Mouse (Mus musculus) heart, embryonic 11.5 days (tissue): ENCODE data around the gene Sec14l1. TPM values are rescaled to one million over a fixed set of nuclear protein-coding genes. Genes with fewer than 3 reads are reported as not detected.

Experiments used
- ATAC-seq: fragments of 200-750 bp; cut with Nextera tagmentation; replicated peaks from 2 replicates; pipeline ENCODE4 v1.8.0; 2017; ENCODE audit warnings: moderate library complexity; ENCODE audit not compliant: insufficient number of reproducible peaks, low FRiP score, low TSS enrichment
- H3K27ac ChIP-seq: fragments of 300-500 bp; sonication (generic); 2 replicates; pipeline ENCODE4 v1.5.1; 2014; ENCODE audit warnings: mild to moderate bottlenecking, low read depth, low read length
- H3K27me3 ChIP-seq: fragments of 300-500 bp; sonication (generic); 2 replicates; pipeline ENCODE4 v1.6.1; 2014; ENCODE audit warnings: mild to moderate bottlenecking, low read length, mixed read lengths; ENCODE audit not compliant: control insufficient read depth, insufficient read depth
- H3K36me3 ChIP-seq: fragments of 300-500 bp; sonication (generic); 2 replicates; pipeline ENCODE4 v1.6.1; 2014; ENCODE audit warnings: mild to moderate bottlenecking, low read length, moderate library complexity, mixed read lengths; ENCODE audit not compliant: control insufficient read depth, insufficient read depth
- H3K4me1 ChIP-seq: fragments of 300-500 bp; sonication (generic); 2 replicates; pipeline ENCODE4 v1.6.1; 2014; ENCODE audit warnings: low read length; ENCODE audit not compliant: control insufficient read depth, insufficient read depth
- H3K4me2 ChIP-seq: fragments of 300-500 bp; sonication (generic); 2 replicates; pipeline ENCODE4 v1.6.1; 2014; ENCODE audit warnings: mild to moderate bottlenecking, moderate library complexity
- H3K4me3 ChIP-seq: fragments of 300-500 bp; sonication (generic); 2 replicates; pipeline ENCODE4 v1.5.1; 2014; ENCODE audit warnings: low read depth, low read length
- H3K9ac ChIP-seq: fragments of 300-500 bp; sonication (generic); 2 replicates; pipeline ENCODE4 v1.6.1; 2014; ENCODE audit warnings: mild to moderate bottlenecking, low read depth, low read length, moderate library complexity
- H3K9me3 ChIP-seq: fragments of 300-500 bp; sonication (generic); replicated peaks from 2 replicates; pipeline ENCODE4 v1.6.1; 2016; ENCODE audit warnings: low read length; ENCODE audit not compliant: control insufficient read depth
- WGBS: fragments of 180-500 bp; shearing (Covaris S2); extraction: QIAGEN DNeasy Blood & Tissue Kit; methylation state at CpG from one replicate; pipeline ENCODE4 v1.1.7; 2014; ENCODE audit not compliant: insufficient replicate concordance; 5-methylcytosine and 5-hydroxymethylcytosine counted together
- polyA plus RNA-seq: library from polyadenylated mRNA; unstranded; fragments of >200 nt; fragmentation: Nextera tagmentation; extraction: Ambion mirVana; gene quantifications from 2 replicates; pipeline ENCODE4 v1.2.1, GENCODE M21; 2014

The Sec14l1 gene
- polyA plus RNA-seq, 1 experiment from 2014 or later, result 32.6 TPM

DNA sequence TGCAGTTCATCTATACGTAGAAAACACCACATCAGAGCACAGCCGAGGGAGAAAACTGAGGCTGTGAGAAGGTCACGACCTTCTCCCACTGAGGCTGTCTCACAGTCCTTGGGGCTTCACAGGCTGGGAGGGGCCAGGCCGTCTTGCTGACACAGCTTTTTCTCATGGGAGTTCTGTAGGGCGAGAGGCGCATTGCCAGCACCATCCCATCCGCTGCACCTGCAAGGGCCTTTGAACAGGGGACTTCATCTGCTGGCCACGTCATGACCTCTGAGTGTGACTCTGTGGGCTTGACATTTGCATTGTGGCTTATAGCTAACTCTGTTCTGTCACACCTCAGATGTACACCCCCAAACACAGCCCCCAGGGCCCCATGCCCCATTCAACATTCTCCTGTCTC lies 22.3 kb upstream of the Sec14l1 start:
- ATAC-seq, result no peak

DNA sequence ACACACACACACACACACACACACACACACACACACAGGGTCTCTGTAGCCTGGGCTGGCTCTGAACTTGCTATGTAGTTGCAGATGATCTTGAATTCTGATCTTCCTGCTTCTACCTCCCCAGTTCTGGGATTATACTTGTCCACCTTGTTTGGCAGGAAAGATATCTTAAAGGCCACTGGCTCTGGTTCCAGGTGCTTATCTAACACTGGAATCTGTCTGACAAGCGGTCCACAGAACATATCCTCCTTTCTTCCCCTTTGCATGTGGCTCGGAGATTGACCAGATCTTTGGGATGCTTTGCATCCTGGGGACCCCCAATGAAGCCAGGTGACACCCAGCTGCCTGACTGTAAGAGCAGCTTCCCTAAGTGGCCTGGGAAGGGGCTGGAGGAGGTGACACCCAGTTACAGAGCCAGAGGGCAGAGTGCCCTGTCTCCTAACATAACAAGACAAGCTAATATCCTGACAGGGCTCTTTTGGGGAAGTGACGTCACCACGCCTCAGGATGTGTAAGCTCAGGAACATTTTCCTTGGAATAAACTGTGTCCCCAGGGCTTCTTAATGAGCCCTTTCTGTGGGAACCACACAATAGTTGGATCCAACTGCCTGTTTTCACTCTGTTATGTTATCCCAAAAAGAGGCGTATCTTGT lies 20.9 kb upstream of the Sec14l1 start:
- Histone ChIP-seq H3K4me2 (no peak overlapping the region), H3K4me1 (peaks cover 50% of the 10 kb centered on the region), H3K9ac (no peak overlapping the region), H3K36me3 (no peaks in the 10 kb centered on the region), H3K27ac (no peak overlapping the region), H3K4me3 (no peak overlapping the region), H3K9me3 (no peaks in the 10 kb centered on the region), H3K27me3 (no peaks in the 10 kb centered on the region)
- ATAC-seq, result no peak
- WGBS, result 54% methylated on average over 5 of the region's 5 CpGs

More for the DNA sequence above, 22.3 kb upstream of the Sec14l1 start:
- Histone ChIP-seq H3K9me3 (no peaks in the 10 kb centered on the region), H3K4me2 (no peak overlapping the region), H3K36me3 (no peaks in the 10 kb centered on the region), H3K4me1 (peaks cover 46% of the 10 kb centered on the region), H3K4me3 (no peak overlapping the region), H3K9ac (0 out of 2 replicates have a peak overlapping the region, but pooled peaks have one; percentile 28), H3K27ac (no peak overlapping the region), H3K27me3 (no peaks in the 10 kb centered on the region)
- whole genome bisulfite sequencing, result 30% methylated on average over 8 of the region's 8 CpGs

DNA sequence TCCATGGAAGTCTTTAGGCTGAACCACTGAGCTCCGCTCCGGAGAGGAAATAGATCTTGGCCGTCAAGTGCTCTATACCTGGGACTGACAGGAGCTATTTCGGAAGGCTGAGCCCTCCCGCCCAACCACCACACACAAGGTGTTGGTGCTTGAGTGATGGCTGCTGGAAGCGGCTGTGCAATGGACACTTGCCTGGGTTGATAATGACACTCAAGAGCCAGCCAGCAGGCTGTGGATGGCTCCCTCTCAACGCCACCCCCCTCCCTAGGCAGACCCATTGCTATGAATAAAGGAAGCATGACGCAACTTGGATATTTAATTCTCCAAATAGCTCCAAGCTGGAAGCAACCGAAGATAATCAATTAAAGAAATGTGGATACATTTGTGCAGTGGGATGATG lies 20.3 kb upstream of the Sec14l1 start:
- no peak for ATAC-seq
- no peaks in the 10 kb centered on the region for H3K9me3 ChIP-seq
- H3K36me3 ChIP-seq, result no peaks in the 10 kb centered on the region
- H3K4me3 ChIP-seq, result no peak overlapping the region
- no peak overlapping the region for H3K27ac ChIP-seq
- H3K27me3 ChIP-seq, result no peaks in the 10 kb centered on the region
- no peak overlapping the region for H3K9ac ChIP-seq
- 57% methylated on average over 9 of the region's 9 CpGs for WGBS
- no peak overlapping the region for H3K4me2 ChIP-seq
- peaks cover 48% of the 10 kb centered on the region for H3K4me1 ChIP-seq

DNA sequence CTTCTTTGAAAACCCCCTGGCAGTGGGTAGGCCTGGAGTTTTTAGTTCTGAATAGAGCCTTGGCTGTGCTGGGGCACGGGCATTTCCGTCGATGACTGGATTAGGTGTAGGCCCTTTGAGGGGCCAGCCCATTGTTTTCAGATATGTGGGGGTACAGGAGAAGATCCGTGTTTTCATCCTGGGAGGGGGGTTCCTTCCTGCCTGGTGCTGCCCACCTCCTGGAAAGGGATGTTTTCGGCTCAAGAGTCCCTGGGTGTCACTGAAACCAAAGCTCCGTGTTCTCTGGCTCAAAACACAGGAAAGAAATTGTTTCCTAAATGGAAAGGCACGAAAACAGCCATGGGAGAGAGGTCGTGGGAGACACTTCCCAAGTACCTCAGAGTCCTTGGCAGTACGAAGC lies 17.9 kb upstream of the Sec14l1 start:
- peak overlapping the region; percentile 34; the same call in 1 of the 2 replicates for H3K9ac ChIP-seq
- 62% methylated on average over 9 of the region's 9 CpGs for WGBS
- H3K27ac ChIP-seq, result no peak overlapping the region
- no peaks in the 10 kb centered on the region for H3K36me3 ChIP-seq
- H3K9me3 ChIP-seq, result no peaks in the 10 kb centered on the region
- no peak for ATAC-seq
- no peaks in the 10 kb centered on the region for H3K27me3 ChIP-seq
- H3K4me2 ChIP-seq, result no peak overlapping the region
- H3K4me3 ChIP-seq, result no peak overlapping the region
- peaks cover 46% of the 10 kb centered on the region for H3K4me1 ChIP-seq

DNA sequence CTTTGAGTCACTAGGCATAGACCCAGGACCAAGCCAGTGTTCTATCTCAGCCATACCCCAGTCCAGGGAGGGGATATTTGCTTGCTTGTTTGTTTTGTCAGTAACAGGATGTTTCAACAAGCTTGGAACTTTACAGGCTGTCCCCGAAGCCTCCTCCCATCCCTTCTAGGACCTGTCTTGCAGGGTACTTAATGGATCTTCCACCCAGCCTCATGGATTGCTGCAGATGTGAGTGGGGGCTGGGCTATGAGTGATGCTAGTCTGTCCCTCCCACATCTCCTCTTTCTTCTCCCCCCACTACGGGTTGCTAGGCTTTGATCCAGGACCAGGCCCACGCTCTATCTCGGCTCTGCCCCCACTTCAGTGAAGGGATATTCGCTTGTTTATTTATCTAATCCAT lies 16.8 kb upstream of the Sec14l1 start:
- Histone ChIP-seq H3K27ac (no peak overlapping the region), H3K4me1 (peaks cover 46% of the 10 kb centered on the region), H3K27me3 (no peaks in the 10 kb centered on the region), H3K9ac (0 out of 2 replicates have a peak overlapping the region, but pooled peaks have one; percentile 39), H3K9me3 (no peaks in the 10 kb centered on the region), H3K4me2 (no peak overlapping the region), H3K4me3 (no peak overlapping the region), H3K36me3 (no peaks in the 10 kb centered on the region)
- ATAC-seq, result no peak
- WGBS, result 34% methylated on average over 5 of the region's 5 CpGs

DNA sequence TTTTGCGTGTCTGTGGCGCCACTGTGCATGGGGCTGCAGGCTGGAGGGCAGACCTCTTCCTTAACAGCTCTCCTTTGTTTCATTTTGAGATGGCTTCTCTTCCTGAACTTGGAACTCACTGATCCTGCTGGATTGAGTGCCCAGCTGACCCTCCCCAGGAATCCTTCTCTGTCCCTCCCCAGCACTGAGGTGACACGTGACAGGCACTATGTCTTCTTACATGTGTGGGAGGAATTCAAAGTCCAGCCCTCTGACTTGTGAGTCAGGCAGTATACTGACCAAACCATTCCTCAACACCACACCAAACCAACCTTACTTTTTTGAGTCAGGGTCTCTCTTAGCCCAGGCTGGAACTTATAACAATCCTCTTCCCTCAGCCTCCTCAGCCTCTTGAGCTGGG lies 16.2 kb upstream of the Sec14l1 start:
- WGBS, result 88% methylated on average over 3 of the region's 3 CpGs
- peaks cover 44% of the 10 kb centered on the region for H3K4me1 ChIP-seq
- no peak overlapping the region for H3K4me3 ChIP-seq
- no peak overlapping the region for H3K4me2 ChIP-seq
- no peak for ATAC-seq
- H3K27ac ChIP-seq, result no peak overlapping the region
- H3K27me3 ChIP-seq, result no peaks in the 10 kb centered on the region
- H3K9ac ChIP-seq, result no peak overlapping the region
- no peaks in the 10 kb centered on the region for H3K36me3 ChIP-seq
- H3K9me3 ChIP-seq, result no peaks in the 10 kb centered on the region

DNA sequence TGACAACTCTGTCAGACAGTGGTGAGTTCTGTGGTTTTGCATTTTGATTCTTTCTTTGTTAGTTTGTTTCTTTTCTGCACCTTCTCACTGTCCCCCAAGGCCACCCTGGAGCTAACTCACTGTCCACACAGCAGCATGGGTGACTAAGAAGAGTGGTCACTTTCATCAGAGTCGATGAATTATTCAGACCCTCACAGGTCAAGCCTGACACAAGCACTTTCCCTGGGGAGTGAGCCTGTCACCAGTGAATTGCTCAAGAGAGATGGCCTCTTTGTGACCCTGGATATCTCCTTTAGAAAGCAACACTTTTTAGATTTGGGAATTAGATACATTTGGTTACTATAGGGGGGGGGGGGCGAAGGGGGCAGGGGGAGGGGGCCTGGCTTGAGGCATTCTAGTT lies 15.6 kb upstream of the Sec14l1 start:
- Histone ChIP-seq H3K4me3 (no peak overlapping the region), H3K9ac (no peak overlapping the region), H3K27ac (no peak overlapping the region), H3K27me3 (no peaks in the 10 kb centered on the region), H3K36me3 (no peaks in the 10 kb centered on the region), H3K9me3 (no peaks in the 10 kb centered on the region), H3K4me2 (no peak overlapping the region), H3K4me1 (peaks cover 38% of the 10 kb centered on the region)
- WGBS, result 61% methylated on average over 2 of the region's 2 CpGs
- no peak for ATAC-seq

DNA sequence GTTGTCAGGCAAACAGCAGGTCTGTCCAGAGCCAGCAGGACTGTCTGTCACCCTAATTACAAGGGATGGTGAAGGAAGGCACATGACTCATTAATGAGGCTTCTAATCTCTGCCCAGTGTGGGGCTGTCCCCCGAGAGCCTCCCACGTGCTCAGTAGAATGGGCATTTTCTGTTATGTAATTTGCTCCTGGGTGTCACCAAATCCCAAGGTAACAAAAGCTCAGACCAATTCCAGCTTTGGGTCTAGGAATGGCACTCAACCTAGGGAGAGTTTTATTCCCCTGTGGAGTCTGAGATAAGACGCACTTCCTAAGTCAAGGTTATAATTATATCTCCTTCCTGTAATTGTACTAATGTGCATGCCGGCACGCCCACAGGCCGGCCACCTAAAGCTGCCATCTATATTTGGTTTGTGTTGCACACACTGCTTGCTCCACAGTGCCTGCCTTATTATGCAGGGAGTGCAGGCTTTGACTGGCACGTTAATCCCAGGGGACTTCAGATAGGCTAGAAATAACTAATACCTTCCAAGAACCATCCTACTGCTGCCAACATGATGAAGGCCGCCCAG lies 13.5 kb upstream of the Sec14l1 start:
- Histone ChIP-seq H3K4me3 (no peak overlapping the region), H3K36me3 (no peaks in the 10 kb centered on the region), H3K4me2 (no peak overlapping the region), H3K9me3 (no peaks in the 10 kb centered on the region), H3K9ac (no peak overlapping the region), H3K27me3 (no peaks in the 10 kb centered on the region), H3K4me1 (peaks cover 29% of the 10 kb centered on the region), H3K27ac (peak overlapping the region; percentile 70; the same call in 1 of the 2 replicates)
- 0 out of 2 replicates have a peak, but pooled peaks have one; percentile 22 for ATAC-seq
- 46% methylated on average over 8 of the region's 8 CpGs for WGBS
